Mouse (Mus musculus) layer of hippocampus, adult 18-20 months (tissue): ENCODE measurements at regions not wholly inside any gene's neighbourhood (a gene's known extent, or its start where the extent isn't known, plus 50 kb on each side); places are given as distances from the start of the nearest gene placed in this dataset.

Experiments
- DNase-seq, 2 experiments: peaks; one replicate each; pipeline ENCODE4 v3.0.0; 2022; ENCODE audit warnings: low spot score in 2 of 2

DNA sequence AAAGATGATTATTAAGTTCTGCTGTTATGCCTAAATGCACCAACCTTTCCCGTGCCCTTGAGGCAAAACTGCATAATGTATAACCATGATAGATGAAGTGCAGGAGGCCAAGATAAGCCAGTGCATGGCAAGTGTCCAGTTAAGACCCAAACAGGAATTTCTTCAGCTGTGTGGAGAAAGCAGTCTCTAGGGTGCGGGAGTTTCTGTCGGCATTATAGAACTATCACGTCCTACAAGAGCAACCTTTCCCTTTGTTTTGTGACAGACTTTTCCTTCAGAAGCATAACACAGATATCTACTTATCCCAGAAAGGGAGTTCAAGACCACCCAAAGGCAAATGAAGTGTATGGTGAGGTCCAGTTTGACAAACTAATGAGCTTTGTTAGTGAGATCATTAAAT lies 560.1 kb upstream of the Cdh18 start:
- DNase-seq: no peak

DNA sequence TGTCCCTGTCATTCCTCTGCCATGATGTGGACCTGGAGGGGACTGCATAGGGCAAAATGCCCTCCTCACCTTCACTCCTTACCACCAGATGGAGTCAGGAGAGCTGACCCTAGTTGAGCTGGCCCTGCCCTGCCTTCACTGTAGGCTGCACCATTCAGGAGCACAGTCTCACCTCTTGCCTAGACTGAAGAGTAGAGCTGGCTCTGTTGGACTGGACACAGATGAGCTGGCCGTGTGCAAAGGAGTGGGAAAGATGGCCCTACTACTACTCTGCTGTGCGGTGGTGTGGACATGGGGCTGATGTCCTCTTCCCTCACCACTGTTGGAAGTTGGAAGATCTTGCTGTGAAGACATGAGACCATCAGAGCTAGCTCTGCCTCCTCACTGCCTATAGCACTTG lies 555.5 kb upstream of the Cdh18 start:
- no peak for DNase-seq

DNA sequence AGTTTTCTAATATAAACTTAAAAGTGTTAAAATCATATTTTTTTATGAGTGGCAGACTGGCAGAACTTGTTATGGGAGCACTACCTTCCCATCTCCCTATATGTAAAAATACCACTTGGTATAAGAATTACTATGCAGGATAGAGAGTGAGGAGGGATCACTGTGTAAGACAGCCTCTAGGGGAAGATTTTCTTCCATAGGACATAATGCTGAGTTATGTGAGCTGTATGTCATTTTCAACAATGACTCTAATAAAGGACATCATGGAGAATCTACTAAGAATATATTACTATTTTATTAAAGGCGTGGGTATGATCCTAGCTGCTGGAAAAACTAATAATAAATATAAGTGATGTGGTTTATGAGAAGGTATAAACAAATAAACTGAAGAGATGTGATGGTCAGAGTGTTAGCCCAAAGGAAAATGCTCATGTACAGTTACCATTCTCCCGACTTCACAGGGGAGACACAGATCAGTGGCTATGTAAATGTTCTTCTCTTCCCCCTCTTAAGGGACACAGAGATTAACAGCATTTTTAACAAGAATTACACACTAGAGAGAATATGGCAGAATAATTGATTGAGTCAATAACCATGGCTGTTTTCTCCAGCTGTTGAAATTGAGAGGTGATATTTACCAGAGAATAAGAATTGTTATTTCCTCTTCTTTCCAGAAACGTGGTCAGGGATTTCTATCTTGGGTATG lies 553.5 kb upstream of the Cdh18 start:
- no peak for DNase-seq

DNA sequence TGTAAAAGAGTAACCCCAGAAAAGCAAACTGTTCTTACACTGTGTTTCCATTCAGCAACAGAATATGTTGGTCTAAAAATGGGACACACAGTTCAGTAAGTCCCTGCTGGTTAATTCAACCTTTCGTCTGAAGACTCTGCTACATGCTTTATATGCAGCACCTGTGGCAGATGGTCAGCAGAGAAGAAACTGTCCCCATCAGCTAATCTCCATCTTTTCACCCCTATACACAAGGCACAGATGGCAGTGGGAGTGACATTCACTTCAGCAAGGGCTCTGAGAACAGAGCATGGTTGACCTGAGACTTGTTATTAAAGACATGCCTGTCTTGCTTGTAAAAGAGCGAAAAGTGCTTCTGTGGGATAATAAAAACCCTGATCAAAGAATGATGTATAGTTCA lies 528.8 kb upstream of the Cdh18 start:
- DNase-seq: peak in 1 of 2 experiments; percentile 1

DNA sequence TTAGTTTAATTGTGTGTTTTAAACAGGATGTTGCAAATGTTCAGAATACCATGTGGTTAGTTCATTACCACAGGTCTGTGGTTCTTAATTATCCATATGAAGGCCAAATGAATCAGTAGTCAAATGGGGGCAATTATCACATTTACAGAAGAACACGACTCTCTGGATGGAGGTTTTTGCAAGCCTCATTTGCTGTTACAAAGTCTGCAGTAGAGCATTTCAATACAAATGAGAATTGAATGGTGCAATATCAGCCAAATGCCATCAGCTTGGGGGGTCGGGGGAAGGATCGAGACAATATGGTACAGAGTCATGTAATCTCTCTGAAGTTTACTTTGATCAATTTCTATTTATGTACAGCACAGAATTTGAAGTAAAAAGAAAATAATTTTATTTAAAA lies 518.6 kb upstream of the Cdh18 start:
- no peak for DNase-seq

DNA sequence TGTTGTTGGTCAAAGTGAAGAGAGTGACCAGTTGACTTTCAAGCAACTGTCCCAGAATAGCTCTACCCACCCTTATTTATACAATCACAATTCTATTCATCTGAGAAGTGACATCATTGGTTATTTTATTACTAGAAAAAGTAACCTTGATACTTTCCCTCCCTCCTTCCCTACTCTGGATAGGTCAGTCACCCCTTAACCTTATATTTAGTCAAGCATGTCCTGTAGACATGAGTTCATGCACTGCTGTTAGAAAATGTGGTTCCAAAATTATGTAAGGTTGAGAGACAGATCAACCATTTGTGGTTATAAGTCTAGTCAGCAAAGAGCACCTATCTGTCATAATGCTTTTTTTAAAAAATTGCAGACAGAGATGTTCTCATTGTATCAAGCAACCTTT lies 502.4 kb upstream of the Cdh18 start:
- no peak for DNase-seq

DNA sequence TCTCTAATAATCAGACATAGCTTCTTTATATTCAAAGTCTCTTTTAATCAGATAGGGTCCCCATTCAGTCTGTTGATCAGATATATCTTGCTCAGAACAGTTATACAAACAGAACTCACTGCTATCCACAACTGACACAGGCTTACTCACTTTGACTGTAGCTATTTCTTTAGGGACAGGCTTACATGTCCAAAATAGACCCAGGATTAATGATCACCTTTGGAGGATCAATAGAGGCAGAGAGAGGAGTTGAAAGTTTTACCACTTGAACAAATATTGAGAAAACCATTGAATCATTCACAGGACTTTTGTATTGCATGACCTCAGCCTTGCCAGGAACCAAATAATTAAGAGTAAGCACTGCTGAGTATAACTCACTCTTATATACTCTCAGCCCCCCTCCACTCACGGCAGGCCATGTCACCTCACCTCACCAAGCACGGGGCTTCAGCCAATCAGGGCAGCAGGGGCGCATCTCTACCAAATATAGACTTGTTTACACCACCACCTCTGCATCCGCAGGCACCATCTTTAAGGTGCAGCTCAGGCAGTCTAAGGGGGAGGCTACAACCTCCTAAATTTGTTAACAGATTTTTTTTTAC lies 501.8 kb upstream of the Cdh18 start:
- DNase-seq: no peak

DNA sequence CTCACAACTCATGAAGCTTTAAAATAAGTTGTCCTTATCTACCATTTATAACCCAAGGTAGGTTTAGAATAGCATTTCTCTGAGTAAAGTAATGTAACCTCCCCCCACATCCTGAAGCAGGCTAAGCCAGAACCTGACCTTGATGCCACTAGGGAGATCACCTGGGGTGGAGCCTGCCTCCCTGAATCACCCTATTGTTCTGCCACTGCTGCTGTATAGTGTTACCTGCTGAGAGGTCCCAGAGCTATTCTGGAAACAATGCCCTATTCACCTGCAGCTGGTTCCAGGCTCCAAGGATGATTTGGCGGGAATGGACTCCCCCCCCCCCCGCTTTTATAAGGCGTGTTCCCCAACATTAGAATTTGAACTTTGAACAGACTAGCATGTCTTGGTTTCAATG lies 462.0 kb upstream of the Cdh18 start:
- DNase-seq: no peak

DNA sequence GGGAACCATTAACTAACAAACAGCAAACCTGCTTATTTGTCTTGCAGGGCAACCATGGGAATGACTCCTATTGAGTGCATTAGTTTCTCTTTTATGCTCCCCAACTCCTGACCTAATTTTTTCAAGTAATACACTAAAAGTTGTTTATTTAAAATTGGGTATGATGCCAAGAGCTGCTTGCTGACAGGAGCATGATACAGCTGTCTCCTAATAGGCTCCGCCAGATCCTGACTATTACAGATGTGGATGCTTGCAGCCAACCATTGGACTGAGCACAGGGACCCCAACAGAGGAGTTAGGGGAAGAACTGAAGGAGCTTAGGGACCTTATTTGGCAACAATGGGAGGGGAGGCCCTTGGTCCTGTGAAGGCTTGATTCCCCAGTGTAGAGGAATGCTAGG lies 427.1 kb upstream of the Cdh18 start:
- DNase-seq: no peak

DNA sequence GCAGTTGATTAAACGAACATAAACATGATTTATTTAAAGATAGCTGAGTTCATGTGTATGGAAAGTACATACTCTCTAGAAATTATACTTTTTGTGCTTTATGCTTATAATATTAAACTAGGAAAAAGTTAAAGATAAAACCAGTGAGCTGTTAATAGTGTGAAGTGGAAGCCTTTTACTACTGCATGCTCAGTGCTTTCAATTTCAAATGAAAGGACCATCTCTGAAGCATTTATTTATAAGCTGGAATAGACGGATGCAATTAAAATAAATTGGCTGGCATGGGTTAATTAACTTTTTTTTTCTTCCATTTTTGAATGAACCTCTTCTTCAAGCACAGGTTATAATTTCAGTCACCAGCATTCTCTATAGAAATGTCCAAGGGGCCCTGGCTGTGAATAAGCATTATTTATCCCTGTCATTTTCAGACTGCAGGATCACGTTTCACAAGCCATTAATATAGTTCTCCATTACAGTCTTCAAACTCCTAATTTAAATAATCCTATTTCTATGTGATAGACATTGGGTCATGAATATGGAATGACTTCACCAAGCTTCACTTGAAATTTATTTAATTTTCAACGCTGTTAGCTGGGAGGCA lies 396.8 kb upstream of the Cdh18 start:
- no peak for DNase-seq

DNA sequence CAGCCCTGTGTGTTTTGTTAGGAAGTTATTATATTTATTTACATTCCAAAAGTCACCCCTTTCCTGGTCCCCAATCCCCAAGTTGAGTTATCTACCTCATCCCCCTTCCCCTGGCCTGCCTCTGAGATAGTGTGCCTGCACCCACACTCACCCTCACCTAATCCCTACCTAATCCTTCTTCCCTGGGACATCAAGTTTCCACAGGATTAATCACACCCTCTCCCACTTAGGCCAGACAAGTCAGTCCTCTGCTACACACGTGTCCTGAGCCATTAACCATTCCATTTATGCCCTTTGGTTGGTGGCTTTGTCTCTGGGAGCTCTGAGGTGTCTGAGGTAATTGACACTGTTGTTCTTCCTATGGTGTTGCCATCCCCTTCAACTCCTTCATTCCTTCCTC lies 396.1 kb upstream of the Cdh18 start:
- DNase-seq: no peak

DNA sequence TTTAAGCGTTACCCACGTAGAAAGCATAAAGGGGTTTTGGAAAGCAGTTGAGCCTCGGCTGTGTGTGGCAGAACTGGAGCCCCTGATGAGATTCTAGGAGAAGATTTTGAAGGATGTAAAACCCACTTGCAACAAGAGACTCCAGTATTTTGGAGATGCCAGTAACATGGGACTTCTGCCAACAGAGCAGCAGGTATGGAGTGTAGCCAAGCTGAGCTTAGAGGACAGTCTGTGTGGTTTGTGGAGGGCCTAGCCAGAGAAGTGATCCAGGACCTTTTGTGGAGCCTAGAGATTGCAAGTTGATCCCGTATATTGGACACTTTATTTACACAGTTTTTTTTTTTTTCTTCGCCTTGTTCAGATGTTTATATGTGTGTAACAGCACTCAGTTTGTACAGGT lies 378.5 kb upstream of the Cdh18 start:
- DNase-seq: peak; percentile 8 to 19

DNA sequence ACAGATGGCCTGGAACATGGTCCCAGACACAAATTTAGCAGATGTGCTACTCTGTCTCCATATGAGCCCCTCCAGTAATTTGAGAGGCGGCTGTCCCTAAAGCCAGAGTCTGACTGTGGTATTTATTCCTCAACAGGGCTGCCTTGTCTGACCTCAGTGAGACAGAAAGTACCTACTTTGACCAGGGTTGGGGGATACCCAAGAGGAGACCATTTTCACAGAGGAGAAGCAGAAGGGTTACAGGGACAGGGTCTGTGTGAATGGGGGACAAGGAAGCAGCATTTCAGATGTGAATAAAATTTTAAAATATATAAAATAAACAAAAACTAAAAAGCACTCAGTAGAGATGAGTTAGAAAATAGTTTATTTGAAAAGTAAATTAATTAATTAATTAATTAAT lies 339.8 kb upstream of the Cdh18 start:
- no peak for DNase-seq

DNA sequence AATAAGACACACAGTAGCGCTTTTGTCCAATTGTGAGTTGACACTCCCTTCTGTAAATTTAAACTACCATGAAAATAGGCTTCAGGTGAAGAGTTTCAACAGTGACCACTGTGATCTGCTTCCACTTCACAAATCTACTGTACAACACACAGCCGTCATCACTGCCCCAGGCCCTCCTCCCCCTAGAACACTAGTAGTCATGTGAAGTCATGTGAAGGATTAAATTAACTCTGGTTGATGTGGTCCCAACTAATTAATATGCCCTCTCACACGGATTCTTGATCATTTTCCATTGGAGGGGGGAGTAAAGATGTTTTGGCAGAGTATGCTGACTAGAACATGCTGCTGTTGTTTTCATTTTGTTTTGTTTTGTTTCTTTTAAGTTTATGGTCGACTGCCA lies 316.2 kb upstream of the Cdh18 start:
- DNase-seq: no peak

DNA sequence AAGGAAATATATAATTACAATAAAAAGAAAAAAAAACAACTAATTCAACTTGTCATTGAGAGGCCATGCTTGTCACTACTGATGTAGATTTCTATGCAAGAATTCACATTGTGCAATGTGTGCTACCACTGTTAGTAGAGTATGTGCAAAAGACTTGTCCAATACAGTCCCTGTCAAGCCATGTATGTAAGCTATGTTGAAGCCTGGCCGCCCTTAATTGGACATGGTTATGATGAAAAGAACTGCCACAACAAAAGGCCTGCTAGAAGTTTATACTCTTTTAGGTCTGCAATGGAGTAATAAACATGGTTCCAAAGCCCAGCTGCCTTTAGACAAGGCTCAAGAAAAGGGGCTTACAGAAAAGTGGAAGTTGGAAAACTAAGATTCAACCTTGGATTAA lies 267.9 kb upstream of the Cdh18 start:
- DNase-seq: no peak

DNA sequence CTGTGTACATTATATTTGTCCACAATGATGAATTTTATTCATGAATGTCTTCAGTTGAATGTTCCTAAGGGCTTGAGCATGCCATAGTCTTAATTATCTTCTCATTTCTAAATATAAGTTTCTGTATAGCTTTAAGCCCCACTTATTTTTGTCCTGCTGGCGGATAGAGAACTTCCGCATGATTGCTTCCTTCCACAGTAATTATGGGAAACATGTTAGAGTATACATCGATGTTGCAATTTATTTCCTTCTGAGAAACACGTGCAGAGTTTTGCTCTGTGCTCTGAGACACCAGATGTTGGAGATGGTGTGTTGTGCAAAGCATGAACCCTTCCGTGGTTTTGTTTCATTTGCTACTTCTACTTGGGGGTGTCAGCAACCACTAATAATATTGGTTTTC lies 237.8 kb upstream of the Cdh18 start:
- no peak for DNase-seq

DNA sequence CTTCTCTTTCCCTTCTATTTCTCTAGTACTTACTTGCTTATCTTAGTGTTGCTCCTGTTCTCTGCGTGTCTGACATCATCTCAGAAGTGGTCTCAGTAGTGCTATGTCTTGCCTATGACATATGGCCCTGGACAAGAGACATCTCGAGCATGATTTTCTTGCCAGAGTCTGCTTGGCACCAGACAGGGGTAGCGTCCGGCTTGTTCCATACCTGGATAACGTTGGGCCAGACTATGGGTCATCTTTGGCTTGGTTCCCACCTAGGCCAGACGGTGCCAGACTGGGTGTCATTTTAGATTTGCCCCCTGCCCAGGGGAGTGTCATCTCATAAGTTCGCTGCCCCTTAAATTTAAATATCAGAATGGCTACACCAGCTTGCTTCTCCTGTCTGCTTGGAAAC lies 229.8 kb upstream of the Cdh18 start:
- DNase-seq: no peak

DNA sequence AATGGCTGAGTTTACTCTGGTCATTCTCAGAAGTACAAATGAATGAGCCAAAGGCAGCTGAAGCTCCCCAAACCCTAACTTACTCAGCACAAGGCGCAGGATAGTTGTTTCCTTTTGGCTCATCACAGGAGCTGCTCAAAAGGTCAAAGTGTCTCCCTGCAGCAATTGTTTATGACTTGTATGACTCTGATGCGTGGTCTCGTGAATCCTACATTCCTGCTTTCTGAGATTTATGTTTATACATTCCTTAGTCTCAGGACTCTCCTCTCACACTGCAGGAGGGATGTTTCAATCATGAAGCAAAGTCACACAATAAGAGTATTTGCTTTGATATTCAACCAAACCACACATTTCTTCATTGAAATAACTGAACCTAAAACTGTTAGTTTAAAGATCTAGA lies 209.9 kb upstream of the Cdh18 start:
- DNase-seq: no peak

DNA sequence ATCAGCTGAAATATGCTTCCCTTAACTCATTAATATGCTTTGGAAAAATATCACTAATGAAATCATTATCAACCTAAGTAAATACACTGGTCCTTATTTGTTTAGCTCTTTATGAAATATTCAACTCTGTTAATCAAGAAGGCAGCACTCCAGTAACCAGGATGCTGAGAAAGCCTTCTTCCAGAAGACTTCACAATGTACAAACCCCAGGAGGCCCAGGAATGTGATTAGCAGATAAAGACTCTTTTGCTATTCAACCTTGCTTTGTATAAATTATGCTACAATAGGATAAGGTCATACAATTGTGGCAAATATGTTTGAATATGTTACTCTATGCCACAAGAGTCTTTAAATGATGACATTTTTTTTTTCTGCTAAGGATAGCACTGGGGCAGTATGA lies 204.5 kb upstream of the Cdh18 start:
- no peak for DNase-seq

DNA sequence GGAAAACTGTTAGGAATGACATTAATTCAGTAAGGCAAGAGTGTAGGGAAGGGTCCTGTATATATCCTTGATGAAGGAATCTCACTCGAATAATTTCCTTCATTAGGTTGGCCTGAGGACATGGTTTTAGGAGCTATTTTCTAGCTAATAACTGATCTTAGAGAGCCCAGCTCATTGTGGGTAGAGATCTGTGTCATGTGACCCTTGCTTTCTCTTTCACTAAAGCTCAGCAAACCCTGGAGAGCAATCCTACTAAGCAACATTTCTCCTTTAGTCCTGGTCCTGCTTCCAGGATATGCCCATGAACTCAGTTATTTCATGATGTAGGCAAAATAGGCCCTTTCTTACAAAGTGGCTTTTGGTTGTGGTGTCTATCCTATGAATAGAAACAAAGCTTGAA lies 197.3 kb upstream of the Cdh18 start:
- DNase-seq: no peak
